Mouse (Mus musculus) kidney, postnatal 0 days (tissue): ENCODE measurements at regions not wholly inside any gene's neighbourhood (a gene's known extent, or its start where the extent isn't known, plus 50 kb on each side); places are given as distances from the start of the nearest gene placed in this dataset.

Experiments
- ATAC-seq: fragments of 200-750 bp; cut with Nextera tagmentation; replicated peaks from 2 replicates; pipeline ENCODE4 v1.8.0; 2017; ENCODE audit warnings: low read depth, moderate number of reproducible peaks, moderate TSS enrichment, moderate library complexity; ENCODE audit not compliant: low FRiP score
- DNase-seq: peaks from one replicate; pipeline ENCODE4 v3.0.0-alpha.2; 2016; ENCODE audit warnings: low spot score
- H3K27ac ChIP-seq: fragments of 300-500 bp; sonication (generic); 2 replicates; pipeline ENCODE4 v1.5.1; 2014; ENCODE audit warnings: mild to moderate bottlenecking
- H3K27me3 ChIP-seq: fragments of 300-500 bp; sonication (generic); 2 replicates; pipeline ENCODE4 v1.6.1; 2014; ENCODE audit warnings: low read length, mixed read lengths; ENCODE audit not compliant: insufficient read depth
- H3K36me3 ChIP-seq: fragments of 300-500 bp; sonication (generic); 2 replicates; pipeline ENCODE4 v1.6.1; 2014; ENCODE audit warnings: low read length, mixed read lengths; ENCODE audit not compliant: insufficient read depth
- H3K4me1 ChIP-seq: fragments of 300-500 bp; sonication (generic); replicated peaks from 2 replicates; pipeline ENCODE4 v1.6.1; 2014; ENCODE audit warnings: antibody characterized with exemption, low read length, mixed read lengths; ENCODE audit not compliant: insufficient read depth
- H3K4me2 ChIP-seq: fragments of 300-500 bp; sonication (generic); 2 replicates; pipeline ENCODE4 v1.6.1; 2014; ENCODE audit warnings: mild to moderate bottlenecking, low read length, moderate library complexity, mixed read lengths
- H3K4me3 ChIP-seq: fragments of 300-500 bp; sonication (generic); replicated peaks from 2 replicates; pipeline ENCODE4 v1.5.1; 2014; ENCODE audit warnings: low read depth, low read length
- H3K9ac ChIP-seq: fragments of 300-500 bp; sonication (generic); 2 replicates; pipeline ENCODE4 v1.6.1; 2014; ENCODE audit warnings: low read depth, low read length
- H3K9me3 ChIP-seq: fragments of 300-500 bp; sonication (generic); replicated peaks from 2 replicates; pipeline ENCODE4 v1.6.1; 2016; ENCODE audit warnings: low read length, inconsistent platforms, mixed read lengths
- CTCF ChIP-seq: IDR thresholded peaks from 2 replicates; pipeline ENCODE4 v1.5.1; 2016; ENCODE audit warnings: antibody characterized with exemption, low read depth, mild to moderate bottlenecking, moderate library complexity
- whole genome bisulfite sequencing: fragments of 180-500 bp; shearing (Covaris S2); extraction: QIAGEN DNeasy Blood & Tissue Kit; methylation state at CpG from one replicate; pipeline ENCODE4 v1.1.7; 2014; 5-methylcytosine and 5-hydroxymethylcytosine counted together

DNA sequence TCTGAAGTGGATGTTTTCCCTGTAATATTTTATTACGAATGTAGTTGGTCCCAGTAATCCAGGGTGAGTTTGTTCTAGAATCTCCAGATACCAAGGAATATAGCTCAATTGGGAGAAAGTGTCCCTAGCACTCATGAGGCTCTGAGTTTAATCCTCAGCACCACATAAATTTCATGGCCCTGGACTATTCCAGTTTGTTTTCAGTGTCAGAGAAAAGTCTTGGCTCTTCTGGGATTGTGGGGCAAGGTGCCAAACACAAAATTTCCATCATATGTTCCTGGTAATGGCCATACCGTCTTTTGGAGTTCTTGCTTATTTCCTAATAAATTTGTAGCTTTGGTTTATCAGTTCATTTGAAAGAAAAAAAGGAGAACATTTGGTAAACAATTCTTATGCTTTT is 202.9 kb upstream of the Slco3a1 start:
- DNase-seq (no peak), ATAC-seq (no peak)
- Histone ChIP-seq H3K9me3 (no peaks in the 10 kb centered on the region), H3K4me3 (no peak overlapping the region), H3K4me2 (no peak overlapping the region), H3K27ac (no peak overlapping the region), H3K36me3 (no peaks in the 10 kb centered on the region), H3K9ac (no peak overlapping the region), H3K4me1 (no peaks in the 10 kb centered on the region), H3K27me3 (no peaks in the 10 kb centered on the region)
- no peak for TF ChIP-seq CTCF
- 80% methylated on average over 2 of the region's 2 CpGs for WGBS

- Histone ChIP-seq H3K27me3 (no peaks in the 10 kb centered on the region), H3K4me2 (no peak overlapping the region), H3K9ac (no peak overlapping the region), H3K9me3 (no peaks in the 10 kb centered on the region), H3K4me3 (no peak overlapping the region), H3K36me3 (no peaks in the 10 kb centered on the region), H3K27ac (no peak overlapping the region), H3K4me1 (no peaks in the 10 kb centered on the region)
- ATAC-seq = no peak
- WGBS = 64% methylated on average over 1 of the region's 1 CpGs
- DNase-seq = no peak
- no peak for TF ChIP-seq CTCF
Measured at GRCm38 (mm10) chr7:74747704-74748103, 193.1 kb upstream of the Slco3a1 start.

GRCm38 (mm10) chr7:74734941-74735340 is 180.4 kb upstream of the Slco3a1 start:
- no peaks in the 10 kb centered on the region for H3K27me3 ChIP-seq
- no peaks in the 10 kb centered on the region for H3K4me1 ChIP-seq
- H3K4me2 ChIP-seq = no peak overlapping the region
- H3K4me3 ChIP-seq = no peak overlapping the region
- WGBS = 82% methylated on average over 6 of the region's 6 CpGs
- no peak for DNase-seq
- ATAC-seq = no peak
- TF ChIP-seq CTCF = no peak
- no peaks in the 10 kb centered on the region for H3K36me3 ChIP-seq
- H3K27ac ChIP-seq = no peak overlapping the region
- H3K9me3 ChIP-seq = no peaks in the 10 kb centered on the region
- no peak overlapping the region for H3K9ac ChIP-seq

- Histone ChIP-seq H3K27me3 (no peaks in the 10 kb centered on the region), H3K36me3 (no peaks in the 10 kb centered on the region), H3K4me1 (no peaks in the 10 kb centered on the region), H3K4me3 (no peak overlapping the region), H3K27ac (no peak overlapping the region), H3K9ac (no peak overlapping the region), H3K9me3 (no peaks in the 10 kb centered on the region), H3K4me2 (no peak overlapping the region)
- DNase-seq (peak; percentile 9), ATAC-seq (no peak)
- WGBS = 60% methylated on average over 8 of the region's 8 CpGs
- TF ChIP-seq CTCF = no peak
Measured at GRCm38 (mm10) chr7:74726324-74726991, 171.9 kb upstream of the Slco3a1 start.

DNA sequence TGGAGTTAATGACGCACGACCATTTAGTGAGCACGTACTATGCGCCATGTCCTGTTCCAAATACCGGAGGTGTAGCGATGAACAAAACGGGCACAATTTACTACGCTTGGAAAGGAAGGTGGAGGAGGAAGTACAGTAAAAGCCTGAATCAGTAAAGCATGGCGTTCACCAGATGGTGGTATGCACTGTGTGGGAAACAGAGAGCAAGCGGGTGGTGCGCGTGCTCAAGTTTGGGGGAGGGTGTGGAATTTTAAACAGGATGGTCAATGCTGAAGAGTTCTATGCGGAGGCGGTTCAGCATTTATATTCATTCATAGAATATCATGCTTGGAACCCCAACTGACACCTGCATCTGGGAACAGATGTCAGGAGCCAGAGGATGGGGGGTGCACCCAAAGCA is 164.7 kb upstream of the Slco3a1 start:
- Histone ChIP-seq H3K27ac (no peak overlapping the region), H3K4me2 (no peak overlapping the region), H3K4me3 (no peak overlapping the region), H3K9ac (no peak overlapping the region), H3K9me3 (no peaks in the 10 kb centered on the region), H3K27me3 (no peaks in the 10 kb centered on the region), H3K4me1 (no peaks in the 10 kb centered on the region), H3K36me3 (no peaks in the 10 kb centered on the region)
- no peak for TF ChIP-seq CTCF
- ATAC-seq = no peak
- no peak for DNase-seq
- 69% methylated on average over 14 of the region's 14 CpGs for WGBS

DNA sequence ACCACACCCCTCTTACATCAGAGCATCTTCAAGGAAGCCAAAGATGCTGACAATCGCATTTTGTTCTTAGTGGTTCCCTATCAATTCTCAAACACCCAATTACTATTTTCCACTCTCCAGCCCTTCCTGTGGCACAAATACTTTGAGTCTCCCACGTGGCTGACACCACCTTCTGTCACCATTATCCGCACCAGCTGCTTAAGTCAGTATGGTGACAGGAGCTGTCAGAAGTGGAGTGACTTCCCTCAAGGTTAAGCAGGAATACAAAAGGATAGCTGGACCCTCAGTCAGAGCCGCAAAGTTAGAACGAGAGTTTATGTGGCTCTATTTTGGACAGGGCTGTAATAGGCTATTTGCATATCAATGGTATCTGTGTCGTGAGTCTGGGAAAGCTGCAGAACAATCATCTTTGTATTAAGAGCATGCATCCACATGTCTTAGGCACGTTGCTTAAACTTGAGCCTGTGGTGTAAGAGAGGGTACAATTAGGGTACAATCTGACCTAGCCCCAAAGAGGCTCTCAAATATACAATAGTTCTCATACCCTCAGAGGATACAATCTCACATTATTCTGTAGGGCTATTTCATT is 155.5 kb upstream of the Slco3a1 start:
- Histone ChIP-seq H3K9ac (no peak overlapping the region), H3K27me3 (no peaks in the 10 kb centered on the region), H3K4me3 (no peak overlapping the region), H3K27ac (no peak overlapping the region), H3K36me3 (no peaks in the 10 kb centered on the region), H3K4me2 (no peak overlapping the region), H3K9me3 (no peaks in the 10 kb centered on the region), H3K4me1 (no peaks in the 10 kb centered on the region)
- DNase-seq = no peak
- no peak for ATAC-seq
- WGBS = 72% methylated on average over 7 of the region's 7 CpGs
- TF ChIP-seq CTCF = no peak

DNA sequence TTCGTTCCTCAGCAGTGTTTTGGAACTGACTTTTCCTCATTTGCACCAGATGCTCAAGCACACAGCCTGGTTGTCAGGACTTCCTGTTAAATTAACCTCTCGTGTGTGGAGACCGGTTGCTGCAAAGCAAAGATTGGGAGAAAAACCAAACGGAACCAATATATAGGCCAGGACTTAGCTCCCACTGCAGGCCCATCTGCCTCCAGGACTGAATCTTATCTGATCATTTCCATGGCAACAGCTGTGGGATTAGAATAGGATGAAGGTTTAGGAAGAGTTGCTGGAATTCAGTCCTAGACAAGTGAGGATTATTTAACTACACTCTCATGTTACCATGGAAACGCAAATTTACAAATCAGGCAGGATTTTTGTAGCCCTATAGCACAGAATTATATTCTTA is 154.4 kb upstream of the Slco3a1 start:
- 54% methylated on average over 5 of the region's 5 CpGs for WGBS
- Histone ChIP-seq H3K4me2 (no peak overlapping the region), H3K36me3 (no peaks in the 10 kb centered on the region), H3K27me3 (no peaks in the 10 kb centered on the region), H3K4me1 (no peaks in the 10 kb centered on the region), H3K9ac (no peak overlapping the region), H3K27ac (no peak overlapping the region), H3K9me3 (no peaks in the 10 kb centered on the region), H3K4me3 (no peak overlapping the region)
- TF ChIP-seq CTCF = no peak
- DNase-seq (no peak), ATAC-seq (no peak)
